Mouse (Mus musculus): ENCODE measurements at regions not wholly inside any gene's neighbourhood (a gene's known extent, or its start where the extent isn't known, plus 50 kb on each side); places are given as distances from the start of the nearest gene placed in this dataset.

DNA sequence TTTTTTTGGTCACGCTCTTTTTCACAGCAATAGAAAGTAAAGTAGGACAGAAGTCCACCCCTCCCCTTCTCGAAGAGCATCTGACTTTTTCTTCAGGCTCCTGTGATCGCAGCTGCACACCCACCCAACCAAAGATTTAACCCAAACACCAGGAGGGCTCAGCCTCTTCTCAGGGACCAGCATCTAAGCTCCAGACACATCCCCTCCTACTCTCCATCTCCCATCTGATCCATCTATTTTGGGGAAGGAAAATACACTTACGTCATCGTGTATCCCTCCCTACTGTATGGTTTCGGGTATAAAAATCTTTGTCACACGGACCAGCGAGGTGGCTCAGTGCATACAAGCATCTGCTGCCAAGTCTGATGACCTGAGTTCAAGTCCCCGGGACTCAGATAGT is 284.3 kb downstream of the 3100002H09Rik start:
- TF ChIP-seq CTCF (IDR thresholded peaks at IDR 0.05; ENCODE audit: insufficient read depth, low read depth, low read length) (no peak), POLR2A (IDR thresholded peaks at IDR 0.05; ENCODE audit: insufficient read depth, low read depth, low read length) (no peak)

Data from olfactory bulb, adult 2 months (tissue).